Mouse (Mus musculus) layer of hippocampus, postnatal 25 days (tissue): Measurements from ENCODE around the gene Ccr9. TPM values are rescaled to one million over a fixed set of nuclear protein-coding genes. Genes with fewer than 3 reads are reported as not detected.
"Not testable (repeated sequence)": the region's sequence is repeated elsewhere in the genome, so short reads cannot be mapped to it uniquely, and the experiment has no call there.

Experiments
- DNase-seq, 2 experiments: peaks; one replicate each; pipeline ENCODE4 v3.0.0; 2022; ENCODE audit warnings: mixed read lengths in 2 of 2, low spot score in 1 of 2; ENCODE audit errors: extremely low spot score in 1 of 2
- total RNA-seq, 2 experiments: library from RNA; stranded (reverse); gene quantifications; 2 replicates each; pipeline ENCODE4 v1.2.3; 2021

Gene Ccr9
- total RNA-seq, 2 experiments from 2014 or later: 0.10 to 0.14 TPM

DNA sequence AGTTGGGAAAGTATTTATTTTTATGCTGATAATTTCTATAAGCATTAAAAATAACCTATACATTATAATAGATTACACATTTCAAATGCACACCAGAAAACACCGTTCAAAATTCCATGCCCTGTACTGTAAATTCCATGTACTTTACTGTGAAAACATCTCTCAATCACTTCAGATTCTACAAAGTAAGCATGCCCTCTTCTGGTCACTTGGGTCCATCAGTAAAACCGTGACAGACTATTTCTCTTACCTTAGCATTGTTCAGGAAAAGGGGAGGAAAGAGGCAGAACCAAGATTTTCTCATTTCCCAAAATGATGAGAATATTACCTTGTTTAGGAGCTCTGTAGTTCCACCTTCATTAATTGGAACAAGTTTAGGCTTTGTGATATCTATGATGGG lies 31.0 kb downstream of the Ccr9 start:
- DNase-seq: no peak

- no peak for DNase-seq
These were observed 34.9 kb downstream of the Ccr9 start for GRCm38 (mm10) chr9:123713111-123713510.

DNA sequence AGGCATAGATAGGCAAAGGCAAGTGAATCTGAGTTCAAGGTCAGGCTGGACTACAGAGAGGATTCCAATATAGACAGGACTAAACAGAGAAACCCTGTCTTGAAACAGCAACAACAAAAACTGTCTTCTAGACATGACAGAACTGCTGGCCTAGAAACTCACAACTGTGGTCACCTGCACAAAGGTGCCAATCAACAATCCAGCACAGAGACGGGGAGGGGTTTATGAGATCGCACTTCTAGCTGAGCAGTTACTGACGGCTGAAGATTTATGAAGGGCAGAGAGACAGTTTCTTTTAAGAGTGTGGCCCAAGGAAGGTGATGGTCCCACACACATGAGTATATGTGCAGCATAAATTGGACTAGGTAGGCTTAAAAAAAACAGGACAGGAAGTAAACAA lies 38.1 kb downstream of the Ccr9 start:
- DNase-seq: no peak

- peak; percentile 80 to 87 for DNase-seq
These were observed 39.2 kb downstream of the Ccr9 start, which contains the start of gene Lztfl1 for GRCm38 (mm10) chr9:123717186-123718008. Gene Lztfl1 (minus strand): TSS chr9:123717697.

DNA sequence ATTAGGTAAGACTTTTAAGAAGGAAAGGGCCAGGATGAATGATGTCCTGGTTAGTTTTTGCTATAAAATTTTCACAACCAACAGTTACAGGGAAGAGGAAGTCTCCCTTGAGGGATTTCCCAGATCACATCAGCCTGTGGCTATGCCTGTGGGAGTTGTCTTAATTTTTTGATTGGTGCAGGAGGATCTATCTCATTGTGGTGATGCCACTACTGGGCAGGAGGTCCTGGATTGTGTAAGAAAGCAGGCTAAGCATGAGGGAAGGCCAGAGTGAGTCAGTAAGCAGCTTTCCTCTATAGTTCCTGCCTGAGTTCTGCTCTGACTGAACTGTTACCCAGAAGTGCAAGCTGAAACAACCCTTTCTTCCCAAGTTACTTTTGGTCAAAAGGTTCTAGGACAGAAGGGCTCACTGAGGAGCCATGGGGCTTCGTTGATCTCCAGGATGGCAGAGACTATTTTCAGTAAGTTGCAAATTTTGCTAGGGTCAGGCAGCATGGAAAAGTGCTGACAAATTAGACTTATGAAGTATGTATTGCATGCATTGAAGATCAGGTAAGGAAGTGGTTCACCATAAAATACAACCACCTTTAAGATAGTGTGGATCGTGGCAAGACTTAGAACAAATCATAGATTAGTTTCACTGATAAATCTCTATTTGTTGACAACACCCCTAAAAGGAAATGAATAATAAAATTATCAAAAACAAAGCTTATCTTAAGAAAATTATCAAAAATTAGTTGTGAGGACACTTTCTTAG lies 44.7 kb downstream of the Ccr9 start:
- no peak for DNase-seq

DNA sequence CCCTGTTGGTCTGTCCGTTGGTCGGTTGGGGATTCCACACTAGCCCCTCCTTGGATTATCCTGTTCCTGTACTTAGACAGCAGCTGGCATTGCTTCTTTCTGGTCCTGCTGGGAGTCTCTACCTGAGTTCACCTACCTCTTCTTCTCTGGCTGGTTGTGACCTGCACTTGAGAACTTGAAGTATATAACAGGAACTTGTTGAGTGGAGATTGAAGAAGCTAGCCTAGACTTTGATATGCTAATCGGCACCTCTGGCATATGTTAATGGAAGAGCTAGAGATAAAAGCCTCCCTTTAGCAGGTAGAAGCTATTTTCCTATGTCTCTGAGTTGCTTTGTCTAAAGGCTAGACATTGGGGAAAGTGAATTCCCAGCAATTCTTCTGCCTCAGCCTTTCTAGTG lies 53.0 kb downstream of the Ccr9 start:
- DNase-seq: no peak

GRCm38 (mm10) chr9:123734133-123734532 lies 55.9 kb downstream of the Ccr9 start:
- no peak for DNase-seq

GRCm38 (mm10) chr9:123740799-123741198 lies 62.6 kb downstream of the Ccr9 start:
- no peak for DNase-seq

GRCm38 (mm10) chr9:123749687-123750086 lies 71.4 kb downstream of the Ccr9 start:
- DNase-seq: not testable (repeated sequence)

DNA sequence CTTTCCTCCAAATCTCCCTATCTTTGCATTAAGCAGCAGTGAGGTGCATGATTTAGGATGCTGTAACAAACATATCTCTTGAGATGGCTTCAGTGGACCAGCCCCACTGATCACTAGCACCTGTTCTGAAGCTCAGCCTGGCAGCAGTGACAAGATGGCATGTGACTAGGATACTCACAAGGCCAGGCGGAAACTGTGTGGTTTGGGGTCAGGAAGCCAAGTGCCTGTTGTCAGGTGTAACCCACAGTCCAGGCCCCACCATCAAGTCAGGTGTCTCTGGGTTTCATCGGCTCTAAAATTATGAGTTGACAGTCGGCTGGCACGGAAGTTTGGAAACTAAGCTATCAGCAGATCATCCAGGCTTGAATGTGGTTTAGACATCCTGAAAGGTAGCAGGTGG lies 76.1 kb downstream of the Ccr9 start:
- DNase-seq: no peak

GRCm38 (mm10) chr9:123756752-123757151 lies 78.5 kb downstream of the Ccr9 start:
- no peak for DNase-seq

DNA sequence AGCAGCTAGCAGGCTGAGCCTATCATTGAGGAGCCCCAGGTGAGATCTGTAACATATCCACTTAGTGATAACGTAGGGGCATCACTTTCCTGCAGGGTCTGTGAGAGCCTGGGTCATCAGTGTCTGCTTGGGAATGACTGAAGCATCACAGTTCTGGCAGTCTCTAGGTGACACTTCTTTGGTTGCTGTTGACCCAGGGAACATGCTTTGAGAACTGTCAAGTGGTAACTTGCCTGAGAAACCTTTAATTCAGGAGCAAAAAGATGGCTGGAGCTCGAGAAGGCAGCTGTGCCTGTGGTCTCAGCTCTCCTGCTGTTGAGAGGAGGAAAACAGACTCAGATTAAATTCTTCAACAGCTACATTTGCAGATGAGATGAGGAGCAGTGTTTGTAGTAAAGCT lies 79.1 kb downstream of the Ccr9 start:
- no peak for DNase-seq

DNA sequence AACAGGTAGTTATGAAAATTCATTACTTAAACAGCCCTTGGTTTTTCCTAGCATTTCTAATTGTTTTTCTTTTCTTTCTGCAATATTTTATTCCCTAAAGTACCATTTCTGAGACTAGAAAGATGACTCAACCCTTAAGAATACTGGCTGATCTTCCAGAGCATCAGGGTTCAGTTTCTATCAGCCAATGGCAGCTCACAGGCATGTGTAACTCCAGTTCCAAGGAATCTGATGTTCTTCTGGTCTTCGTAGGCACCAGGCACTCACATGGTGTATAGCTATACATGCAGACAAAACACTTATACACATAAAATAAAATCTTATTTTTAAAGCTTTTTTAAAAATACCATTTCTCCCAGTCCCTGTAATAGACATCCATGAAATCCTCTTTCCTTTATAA lies 79.9 kb downstream of the Ccr9 start:
- DNase-seq: no peak

GRCm38 (mm10) chr9:123758645-123759044 lies 80.4 kb downstream of the Ccr9 start:
- no peak for DNase-seq

DNA sequence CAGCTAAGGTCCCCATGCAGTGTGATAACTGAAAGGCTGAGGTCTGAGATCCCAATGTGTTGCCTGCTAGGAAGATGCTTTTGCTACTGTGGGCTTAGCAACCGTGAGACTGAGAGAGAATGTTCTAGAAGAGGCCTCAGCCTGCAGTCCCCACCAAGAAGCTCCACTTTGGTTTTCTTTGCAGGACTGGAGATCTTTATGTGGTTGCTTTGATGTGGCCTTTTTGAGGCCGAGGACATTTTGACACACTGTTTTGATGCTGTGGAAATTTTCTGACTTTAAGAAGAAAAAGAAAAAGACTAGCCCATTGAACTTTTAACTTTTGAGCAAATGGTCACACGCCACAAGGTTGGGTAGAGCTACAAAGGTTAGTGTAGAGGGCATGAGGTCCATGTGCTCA lies 82.6 kb downstream of the Ccr9 start:
- DNase-seq: no peak

DNA sequence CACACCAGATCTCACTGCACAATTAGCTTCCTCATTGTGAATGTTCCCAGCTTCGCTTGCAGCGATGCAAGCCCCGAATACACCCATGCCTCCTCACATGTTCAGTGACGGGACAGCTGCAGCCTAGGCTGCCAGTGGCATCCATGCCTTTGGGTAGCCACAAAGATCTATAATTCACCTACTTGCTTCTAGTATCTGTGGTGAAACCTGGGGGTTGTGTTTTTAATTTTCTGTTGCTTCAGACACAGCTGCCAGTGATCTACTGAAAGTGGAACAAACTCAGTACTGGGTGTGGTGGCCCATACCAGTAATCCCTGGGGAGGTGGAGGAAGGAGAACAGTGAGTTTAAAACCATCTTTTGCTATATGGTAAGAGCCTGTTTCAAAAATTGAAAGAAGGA lies 84.6 kb downstream of the Ccr9 start:
- no peak for DNase-seq

GRCm38 (mm10) chr9:123763771-123764170 lies 85.5 kb downstream of the Ccr9 start:
- no peak for DNase-seq

- no peak for DNase-seq
These were observed 88.8 kb downstream of the Ccr9 start for GRCm38 (mm10) chr9:123766996-123767395.

DNA sequence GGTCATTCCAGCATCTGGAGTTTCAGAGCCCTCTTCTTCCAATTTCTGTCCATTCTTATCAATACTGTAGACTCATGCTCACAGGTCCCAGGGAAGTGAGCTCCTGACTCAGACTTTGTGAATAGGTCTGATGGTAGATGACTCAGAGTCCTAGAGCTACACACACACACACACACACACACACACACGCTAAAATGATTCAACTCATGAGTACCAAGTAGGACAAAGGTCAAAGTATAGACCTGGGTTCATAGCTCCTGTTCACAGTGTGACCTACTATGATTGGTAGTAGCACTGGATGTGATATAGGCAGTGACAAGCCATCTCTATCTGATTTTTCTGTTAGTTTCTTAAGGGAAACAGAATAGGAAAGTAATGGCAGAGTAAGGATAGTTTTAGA lies 90.2 kb downstream of the Ccr9 start:
- DNase-seq: no peak

DNA sequence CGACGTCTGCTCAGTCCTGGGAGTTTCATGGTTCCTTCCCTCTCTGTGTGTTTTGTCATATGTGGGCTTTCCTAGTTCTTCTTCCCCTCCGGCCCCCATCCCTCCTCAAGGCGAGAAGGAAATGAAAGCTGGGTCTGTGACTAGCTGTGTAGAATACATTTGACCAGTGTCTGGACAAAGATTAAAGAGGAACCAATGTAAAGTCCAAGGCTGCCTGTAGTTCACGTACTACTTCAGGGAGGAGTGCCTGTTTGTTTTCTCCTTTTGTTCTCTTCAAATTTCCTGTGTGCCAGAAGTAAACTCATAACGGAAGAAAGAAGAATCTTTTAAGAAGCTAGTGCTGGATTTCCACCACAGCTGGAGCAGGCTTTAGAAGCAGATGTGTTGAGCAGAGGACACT lies 91.3 kb downstream of the Ccr9 start:
- DNase-seq: no peak

GRCm38 (mm10) chr9:123773299-123773698 lies 95.1 kb downstream of the Ccr9 start:
- DNase-seq: not testable (repeated sequence)
